Mouse (Mus musculus) limb, embryonic 14.5 days (tissue): ENCODE measurements around the gene 6430628N08Rik. TPM values are rescaled to one million over a fixed set of nuclear protein-coding genes. Genes with fewer than 3 reads are reported as not detected.

Experiments
- ATAC-seq: fragments of 200-750 bp; cut with Nextera tagmentation; 2 replicates; pipeline ENCODE4 v1.8.0; 2017; ENCODE audit warnings: low read depth, moderate number of reproducible peaks, moderate TSS enrichment; ENCODE audit not compliant: low FRiP score
- DNase-seq: peaks from one replicate; pipeline ENCODE4 v3.0.0-alpha.2; 2015; ENCODE audit warnings: low spot score
- H3K27ac ChIP-seq: fragments of 300-500 bp; sonication (generic); replicated peaks from 2 replicates; pipeline ENCODE4 v1.5.1; 2014; ENCODE audit warnings: low read depth, mild to moderate bottlenecking, low read length, moderate library complexity, mixed read lengths
- H3K27me3 ChIP-seq: fragments of 300-500 bp; sonication (generic); 2 replicates; pipeline ENCODE4 v1.6.1; 2014; ENCODE audit warnings: low read length, mixed read lengths; ENCODE audit not compliant: control insufficient read depth, insufficient read depth
- H3K36me3 ChIP-seq: fragments of 300-500 bp; sonication (generic); 2 replicates; pipeline ENCODE4 v1.6.1; 2014; ENCODE audit warnings: mild to moderate bottlenecking, low read length, moderate library complexity, mixed read lengths; ENCODE audit not compliant: control insufficient read depth, insufficient read depth
- H3K4me1 ChIP-seq: fragments of 300-500 bp; sonication (generic); 2 replicates; pipeline ENCODE4 v1.6.1; 2014; ENCODE audit warnings: antibody characterized with exemption, low read length, mixed read lengths; ENCODE audit not compliant: control insufficient read depth, insufficient read depth
- H3K4me2 ChIP-seq: fragments of 300-500 bp; sonication (generic); replicated peaks from 2 replicates; pipeline ENCODE4 v1.6.1; 2014; ENCODE audit warnings: low read depth, mild to moderate bottlenecking, low read length, moderate library complexity; ENCODE audit not compliant: severe bottlenecking
- H3K4me3 ChIP-seq: fragments of 300-500 bp; sonication (generic); replicated peaks from 2 replicates; pipeline ENCODE4 v1.5.1; 2014; ENCODE audit warnings: low read length
- H3K9ac ChIP-seq: fragments of 300-500 bp; sonication (generic); 2 replicates; pipeline ENCODE4 v1.6.1; 2014; ENCODE audit warnings: mild to moderate bottlenecking, low read depth, low read length, moderate library complexity; ENCODE audit not compliant: severe bottlenecking
- H3K9me3 ChIP-seq: fragments of 300-500 bp; sonication (generic); 2 replicates; pipeline ENCODE4 v1.6.1; 2016; ENCODE audit warnings: low read length; ENCODE audit not compliant: control insufficient read depth
- POLR2A ChIP-seq: fragments of 200-500 bp; IDR thresholded peaks from 2 replicates; pipeline ENCODE4 v1.8.0; 2012; ENCODE audit warnings: inconsistent platforms, mild to moderate bottlenecking, moderate library complexity, borderline replicate concordance; ENCODE audit not compliant: insufficient read depth, insufficient read length; ENCODE audit errors: extremely low read depth
- WGBS: fragments of 180-500 bp; shearing (Covaris S2); extraction: QIAGEN DNeasy Blood & Tissue Kit; methylation state at CpG from one replicate; pipeline ENCODE4 v1.1.7; 2014; 5-methylcytosine and 5-hydroxymethylcytosine counted together
- polyA plus RNA-seq, 2 experiments: library from polyadenylated mRNA; depleted of rRNA in 1 of 2; stranded (reverse) in 1 of 2; unstranded in 1 of 2; fragments of >200 nt; fragmentation: Nextera tagmentation in 1 of 2; extraction: Ambion mirVana in 1 of 2; gene quantifications; 2 replicates each; pipeline versions ENCODE4 v1.2.1 to v1.2.3; 2012 to 2014

The 6430628N08Rik gene
- polyA plus RNA-seq, 2 experiments: not detected

- DNase-seq: no peak
- Histone ChIP-seq H3K9me3 (no peaks in the 10 kb centered on the region), H3K4me2 (no peak within 1 kb of the TSS), H3K9ac (no peak within 1 kb of the TSS), H3K36me3 (no peaks in the 10 kb centered on the region), H3K4me3 (no peak within 1 kb of the TSS), H3K27me3 (no peaks in the 10 kb centered on the region), H3K4me1 (no peaks in the 10 kb centered on the region), H3K27ac (no peak within 1 kb of the TSS)
- 46% methylated on average over 6 of the region's 6 CpGs for WGBS
- ATAC-seq: no peak
- no peak for TF ChIP-seq POLR2A
Observed at GRCm38 (mm10) chr4:115884022-115884421, 6.4 kb upstream of the 6430628N08Rik start, which contains the start of gene Kncn. Gene Kncn, plus strand, starts transcription at chr4:115884400.

GRCm38 (mm10) chr4:115885846-115886245 is 4.6 kb upstream of the 6430628N08Rik start:
- no peaks in the 10 kb centered on the region for H3K9me3 ChIP-seq
- 76% methylated on average over 3 of the region's 3 CpGs for WGBS
- TF ChIP-seq POLR2A: no peak
- H3K4me1 ChIP-seq: peaks cover 4% of the 10 kb centered on the region
- peaks cover 13% of the 10 kb centered on the region for H3K27me3 ChIP-seq
- no peak for ATAC-seq
- no peak for DNase-seq
- no peak overlapping the region for H3K4me3 ChIP-seq
- H3K27ac ChIP-seq: no peak overlapping the region
- H3K9ac ChIP-seq: no peak overlapping the region
- no peaks in the 10 kb centered on the region for H3K36me3 ChIP-seq
- no peak overlapping the region for H3K4me2 ChIP-seq

- Histone ChIP-seq H3K9me3 (no peaks in the 10 kb centered on the region), H3K4me2 (no peak overlapping the region), H3K9ac (no peak overlapping the region), H3K36me3 (no peaks in the 10 kb centered on the region), H3K27ac (no peak overlapping the region), H3K27me3 (peaks cover 19% of the 10 kb centered on the region), H3K4me1 (peaks cover 4% of the 10 kb centered on the region), H3K4me3 (no peak overlapping the region)
- 46% methylated on average over 1 of the region's 1 CpGs for WGBS
- no peak for DNase-seq
- ATAC-seq: no peak
- no peak for TF ChIP-seq POLR2A
Observed at GRCm38 (mm10) chr4:115886875-115887274, 3.6 kb upstream of the 6430628N08Rik start.

- Histone ChIP-seq H3K36me3 (no peaks in the 10 kb centered on the region), H3K9ac (peak overlapping the region; percentile 21; the same call in 1 of the 2 replicates), H3K4me3 (peak overlapping the region; percentile 26), H3K27ac (no peak overlapping the region), H3K4me2 (peak overlapping the region; percentile 46), H3K4me1 (peaks cover 4% of the 10 kb centered on the region), H3K27me3 (peaks cover 19% of the 10 kb centered on the region), H3K9me3 (no peaks in the 10 kb centered on the region)
- WGBS: 9% methylated on average over 6 of the region's 6 CpGs
- no peak for TF ChIP-seq POLR2A
- ATAC-seq: no peak
- DNase-seq: no peak
Observed at GRCm38 (mm10) chr4:115890066-115890465, 399 bp upstream of the 6430628N08Rik start.

GRCm38 (mm10) chr4:115894281-115894680 is 3.8 kb downstream of the 6430628N08Rik start:
- H3K4me3 ChIP-seq: no peak overlapping the region
- no peak overlapping the region for H3K27ac ChIP-seq
- no peaks in the 10 kb centered on the region for H3K36me3 ChIP-seq
- no peak for TF ChIP-seq POLR2A
- H3K4me1 ChIP-seq: peaks cover 4% of the 10 kb centered on the region
- ATAC-seq: no peak
- 23% methylated on average over 3 of the region's 3 CpGs for WGBS
- H3K9ac ChIP-seq: no peak overlapping the region
- H3K27me3 ChIP-seq: peaks cover 45% of the 10 kb centered on the region
- no peak overlapping the region for H3K4me2 ChIP-seq
- H3K9me3 ChIP-seq: no peaks in the 10 kb centered on the region
- DNase-seq: no peak
